Mouse (Mus musculus) erythroblast, embryonic 14.5 days (primary cell): Measurements from ENCODE around the gene Bbs5.

ENCODE experiments used
- GATA1 ChIP-seq: IDR thresholded peaks from 2 replicates; pipeline ENCODE4 v1.6.1; 2012; ENCODE audit warnings: low read length, inconsistent platforms, mixed read lengths
- TAL1 ChIP-seq: IDR thresholded peaks from 3 replicates; pipeline ENCODE4 v1.6.1; 2012; ENCODE audit warnings: low read length, inconsistent platforms, mixed read lengths

DNA sequence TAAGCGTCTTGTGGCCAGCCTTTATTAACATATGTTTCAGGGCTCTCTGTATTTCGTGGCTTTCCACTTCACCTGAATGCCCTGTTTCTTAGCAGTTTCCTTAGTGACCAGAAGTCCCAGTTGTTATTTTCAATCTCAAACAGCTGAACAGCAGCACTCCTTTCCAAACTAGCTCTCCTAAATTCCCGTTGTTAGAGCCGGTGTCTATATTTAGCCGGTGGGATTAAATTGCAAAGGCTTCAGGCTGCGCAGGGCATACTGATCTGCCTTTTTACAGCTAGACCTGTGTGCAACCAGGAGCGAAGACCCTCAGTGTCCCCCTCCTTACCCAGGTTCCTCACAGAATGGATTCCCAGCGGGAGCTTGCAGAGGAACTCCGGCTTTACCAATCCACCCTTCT is 22.9 kb downstream of the Bbs5 start, which contains the start of gene Klhl41:
- TF ChIP-seq TAL1 (no peak), GATA1 (no peak)
